Comparison of ENCODE assay signal across 35 mouse cellular contexts in the genomic region with DNA sequence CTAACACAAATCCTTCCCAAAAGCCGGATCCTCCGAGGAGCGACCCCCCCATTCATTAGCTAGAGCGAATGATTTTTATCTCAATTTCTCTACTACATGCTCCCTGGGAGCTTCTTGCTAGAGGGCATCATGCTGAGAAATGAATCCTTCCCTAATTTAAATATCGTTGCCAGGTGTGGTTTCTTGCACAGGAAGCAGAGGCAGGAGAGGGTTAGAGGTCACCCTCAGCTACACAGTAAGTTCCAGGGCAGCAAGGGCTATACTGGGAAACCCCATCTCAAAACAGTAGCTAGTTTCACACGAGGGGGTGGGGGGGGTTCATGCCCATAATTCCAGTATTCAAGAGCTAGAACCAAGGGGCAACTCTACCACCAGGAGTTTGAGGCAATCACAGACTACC. TPM values are rescaled to one million over a fixed set of nuclear protein-coding genes. Genes with fewer than 3 reads are reported as not detected.
DNase-seq lines count a peak whose midpoint lies in the region; ATAC-seq and TF ChIP-seq lines count a peak whose summit lies in the region.
"Had no signal": no experiment of that assay in that cellular context is flagged by ENCODE, and none has a peak within 500 bp of the region (broad histone marks: within the 10 kb centered on the region; RNA-seq: fewer than 3 reads in every experiment).

No protein-coding gene starts in this region.

- no peak overlapping the region for H3K4me3 ChIP-seq in spleen, adult 2 months (ENCODE audit: extremely low read depth, insufficient read depth, insufficient read length)
- H3K4me3 ChIP-seq in CH12.LX (replicated peaks in 1 of 3; ENCODE audit: low read depth in 2 of 3, low read length in 2 of 3, poor library complexity in 1 of 3): no peak overlapping the region
- H3K4me3 ChIP-seq: erythroblast, embryonic 14.5 days; forebrain, embryonic 12.5 days; heart, embryonic 12.5 days; hindbrain, embryonic 15.5 days; limb, embryonic 10.5 days; limb, embryonic 15.5 days had no signal

- dilution Hi-C loops in CH12.LX (cut with MboI; ENCODE audit: extremely low pct_ligation_motif_present, extremely low pct_unique_long_range_greater_than_20kb, low sequenced_read_pairs): no loop called here

- no peak for TF ChIP-seq RAD21 in CH12.LX (IDR thresholded peaks at IDR 0.05; ENCODE audit: low read depth, low read length)

- in situ Hi-C loops in CH12.LX (cut with MboI; ENCODE audit: low pct_ligation_motif_present, low pct_unique_long_range_greater_than_20kb, low sequenced_read_pairs): no loop called here

- no peak for TF ChIP-seq EP300 in CH12.LX (IDR thresholded peaks at IDR 0.05; ENCODE audit: low read length)

- peaks cover 22% of the 10 kb centered on the region for H3K79me2 ChIP-seq in CH12.LX (replicated peaks; ENCODE audit: control insufficient read depth, extremely low read depth, insufficient read depth, poor library complexity, severe bottlenecking)

- no peaks in the 10 kb centered on the region for H3K27me3 ChIP-seq in spleen, adult 2 months (ENCODE audit: control insufficient read depth, insufficient read depth, low read length)
- no peaks in the 10 kb centered on the region for H3K27me3 ChIP-seq in CH12.LX (replicated peaks)
- H3K27me3 ChIP-seq: forebrain, embryonic 12.5 days; heart, embryonic 12.5 days; hindbrain, embryonic 15.5 days; limb, embryonic 15.5 days had no signal

- peak in 1 of 2 experiments; percentile 20 for DNase-seq in spleen, adult 2 months (ENCODE audit: low read depth in 1 of 2, low spot score in 2 of 2)
- no peak for DNase-seq in spleen, postnatal 14 days (ENCODE audit: low spot score in 2 of 2)
- DNase-seq in CH12.LX (ENCODE audit: extremely low read depth) (peak; percentile 71), R1 (ENCODE audit: low read depth, low spot score) (peak; percentile 89)
- DNase-seq in kidney, postnatal 10 days: no peak
- DNase-seq in kidney, postnatal 4 days: no peak
- DNase-seq: adrenal gland, adult 2 months; adrenal gland, postnatal 36 days; cerebellum, adult 2 months; cerebellum, postnatal 14 days; forebrain, postnatal 0 days; gastrocnemius, postnatal 14 days; heart, adult 11 months; kidney, adult 8-10 months; layer of hippocampus, adult 9-11 months; lung, embryonic 14.5 days; lung, postnatal 14 days; midbrain, embryonic 14.5 days; right cerebral cortex, adult 18-20 months; right cerebral cortex, postnatal 4 days; thymus, adult 18-20 months; thymus, postnatal 25 days had no signal

- H3K9ac ChIP-seq in CH12.LX (ENCODE audit: insufficient read depth, low read depth): no peak overlapping the region
- H3K9ac ChIP-seq: forebrain, embryonic 12.5 days; forebrain, postnatal 0 days; heart, embryonic 12.5 days; hindbrain, embryonic 15.5 days; limb, embryonic 15.5 days; liver, embryonic 14.5 days; lung, embryonic 14.5 days had no signal

- peaks cover 40% of the 10 kb centered on the region for H3K4me1 ChIP-seq in spleen, adult 2 months (ENCODE audit: control insufficient read depth, insufficient read depth, insufficient read length)
- peaks cover 32 to 86% of the 10 kb centered on the region in 2 experiments for H3K4me1 ChIP-seq in CH12.LX (ENCODE audit: control insufficient read depth in 1 of 2, insufficient read depth in 2 of 2)
- H3K4me1 ChIP-seq: limb, embryonic 10.5 days had no signal

- H3K9me3 ChIP-seq in CH12.LX (replicated peaks; ENCODE audit: low read length): no peaks in the 10 kb centered on the region
- H3K9me3 ChIP-seq: forebrain, embryonic 12.5 days; G1E; heart, embryonic 12.5 days; hindbrain, embryonic 15.5 days; limb, embryonic 10.5 days; limb, embryonic 15.5 days had no signal

- ATAC-seq in neutrophil, adult 5-6 weeks (ENCODE audit: extremely low read depth, insufficient number of reproducible peaks, low FRiP score, poor library complexity, severe bottlenecking): peak; percentile 36; the same call in 1 of the 2 replicates
- no peak for ATAC-seq in monocyte, adult 5-6 weeks (replicated peaks; ENCODE audit: insufficient number of reproducible peaks, low FRiP score, low TSS enrichment, poor library complexity, severe bottlenecking)
- ATAC-seq: forebrain, postnatal 0 days; intestine, embryonic 16.5 days had no signal

- 0 out of 2 replicates have a peak overlapping the region, but pooled peaks have one; percentile 16 for H3K4me2 ChIP-seq in CH12.LX (ENCODE audit: insufficient read depth, low read depth, poor library complexity, severe bottlenecking)
- H3K4me2 ChIP-seq: forebrain, embryonic 12.5 days; heart, embryonic 12.5 days; hindbrain, embryonic 15.5 days; limb, embryonic 15.5 days; lung, embryonic 14.5 days had no signal

- WGBS in spleen, adult 2 months: 56% methylated on average over 6 of the region's 6 CpGs

- 0 out of 2 replicates have a peak overlapping the region, but pooled peaks have one; percentile 16 for H3K27ac ChIP-seq in spleen, adult 2 months (ENCODE audit: insufficient read depth, low read length)
- no peak overlapping the region for H3K27ac ChIP-seq in CH12.LX (ENCODE audit: insufficient read depth, low read depth)
- H3K27ac ChIP-seq: forebrain, embryonic 12.5 days; hindbrain, embryonic 15.5 days; kidney, postnatal 0 days; limb, embryonic 10.5 days; limb, embryonic 15.5 days; liver, embryonic 14.5 days; stomach, postnatal 0 days had no signal

- no peak for TF ChIP-seq POLR2A in spleen, adult 2 months (IDR thresholded peaks at IDR 0.05; ENCODE audit: low read depth, low read length)
- TF ChIP-seq POLR2A in CH12.LX (IDR thresholded peaks at IDR 0.05; ENCODE audit: low read depth, low read length): no peak

- H3K36me3 ChIP-seq in spleen, adult 2 months (ENCODE audit: control insufficient read depth, insufficient read depth, low read length): peaks cover 7% of the 10 kb centered on the region
- H3K36me3 ChIP-seq in CH12.LX (replicated peaks in 1 of 2; ENCODE audit: control insufficient read depth in 1 of 2, insufficient read depth in 1 of 2, low read length in 1 of 2): peaks cover 25 to 67% of the 10 kb centered on the region in 2 experiments

- TF ChIP-seq CTCF in spleen, adult 2 months (IDR thresholded peaks at IDR 0.05; ENCODE audit: extremely low read depth, insufficient read depth, insufficient read length, insufficient replicate concordance): no peak
- no peak for TF ChIP-seq CTCF in CH12.LX (conservative IDR thresholded peaks at IDR 0.05 in 1 of 2, IDR thresholded peaks at IDR 0.05 in 1 of 2; ENCODE audit: low read depth in 2 of 2, low read length in 2 of 2)

TF ChIP-seq in CH12.LX, 34 proteins besides CTCF, POLR2A, EP300 and RAD21:
- TF ChIP-seq NRF1 (IDR thresholded peaks at IDR 0.05; ENCODE audit: low read depth, low read length) (no peak), E2F4 (IDR thresholded peaks at IDR 0.05; ENCODE audit: insufficient replicate concordance, low read depth, low read length) (no peak), GABPA (IDR thresholded peaks at IDR 0.05; ENCODE audit: insufficient replicate concordance, low read depth, low read length) (no peak), SIN3A (IDR thresholded peaks at IDR 0.05; ENCODE audit: low read length) (no peak), TBP (conservative IDR thresholded peaks at IDR 0.05; ENCODE audit: low read depth, low read length) (no peak), HCFC1 (IDR thresholded peaks at IDR 0.05; ENCODE audit: low read depth, low read length) (no peak), ETS1 (conservative IDR thresholded peaks at IDR 0.05; ENCODE audit: low read depth, low read length) (peak; percentile 22; the same call in 1 of the 2 replicates), KAT2A (IDR thresholded peaks at IDR 0.05; ENCODE audit: insufficient replicate concordance, low read length) (no peak), MXI1 (IDR thresholded peaks at IDR 0.05; ENCODE audit: low read depth, low read length) (no peak), IRF4 (IDR thresholded peaks at IDR 0.05; ENCODE audit: low read depth, low read length) (0 out of 2 replicates have a peak, but pooled peaks have one; percentile 25)

RNA-seq across cellular contexts. Expression of a gene that starts 7.3 kb away (rescaled TPM):
- polyA plus RNA-seq in spleen, adult 2 months (2012; rRNA removed): 35.4 and 44.6 TPM in 2 replicates
- total RNA-seq in CH12.LX (2012; rRNA removed) (24.3 and 31.3 TPM in 2 replicates), CH12.LX (2014; rRNA removed) (30.8 and 33.7 TPM in 2 replicates)
- polyA plus RNA-seq in CH12.LX (2012; ENCODE audit: insufficient read length, low read depth): 36.7 and 42.0 TPM in 2 replicates
- total RNA-seq in neutrophil, adult 5-6 weeks (2017): 83.2 and 88.3 TPM in 2 replicates
- 44.1 to 49.8 TPM (median 44.7 TPM) in 3 replicates for total RNA-seq in monocyte, adult 5-6 weeks (2017)

RNA-seq across cellular contexts. Expression of a gene that starts 32.5 kb away (rescaled TPM):
- polyA plus RNA-seq in spleen, adult 2 months (2012; rRNA removed): 67.6 and 91.4 TPM in 2 replicates
- total RNA-seq in CH12.LX (2012; rRNA removed) (17.2 and 17.4 TPM in 2 replicates), CH12.LX (2014; rRNA removed) (5.4 and 5.7 TPM in 2 replicates)
- polyA plus RNA-seq in CH12.LX (2012; ENCODE audit: insufficient read length, low read depth): 115 and 135 TPM in 2 replicates
- total RNA-seq in neutrophil, adult 5-6 weeks (2017): 23.9 and 25.0 TPM in 2 replicates
- total RNA-seq in monocyte, adult 5-6 weeks (2017): 6.6 to 19.8 TPM (median 17.1 TPM) in 3 replicates

RNA-seq across cellular contexts. Expression of a gene that starts 41.4 kb away (rescaled TPM):
- polyA plus RNA-seq in spleen, adult 2 months (2012; rRNA removed): 13.3 and 18.5 TPM in 2 replicates
- total RNA-seq in CH12.LX (2012; rRNA removed): 11.5 and 17.0 TPM in 2 replicates
- 14.0 and 17.5 TPM in 2 replicates for total RNA-seq in CH12.LX (2014; rRNA removed)
- polyA plus RNA-seq in CH12.LX (2012; ENCODE audit: insufficient read length, low read depth): 22.3 and 28.0 TPM in 2 replicates
- 75.4 and 94.9 TPM in 2 replicates for total RNA-seq in neutrophil, adult 5-6 weeks (2017)
- total RNA-seq in monocyte, adult 5-6 weeks (2017): 70.9 to 80.1 TPM (median 79.6 TPM) in 3 replicates

Comparison
In these comparisons a context has a peak if more than half of its experiments do, and no peak if none do; other contexts are left out.
1. DNase-seq: peak in CH12.LX (single experiment) and R1 (single experiment); none in spleen, postnatal 14 days (0 of 2), kidney, postnatal 10 days (single experiment) and kidney, postnatal 4 days (0 of 2).